Comparison of ENCODE assay signal across 14 mouse cellular contexts in the genomic region with DNA sequence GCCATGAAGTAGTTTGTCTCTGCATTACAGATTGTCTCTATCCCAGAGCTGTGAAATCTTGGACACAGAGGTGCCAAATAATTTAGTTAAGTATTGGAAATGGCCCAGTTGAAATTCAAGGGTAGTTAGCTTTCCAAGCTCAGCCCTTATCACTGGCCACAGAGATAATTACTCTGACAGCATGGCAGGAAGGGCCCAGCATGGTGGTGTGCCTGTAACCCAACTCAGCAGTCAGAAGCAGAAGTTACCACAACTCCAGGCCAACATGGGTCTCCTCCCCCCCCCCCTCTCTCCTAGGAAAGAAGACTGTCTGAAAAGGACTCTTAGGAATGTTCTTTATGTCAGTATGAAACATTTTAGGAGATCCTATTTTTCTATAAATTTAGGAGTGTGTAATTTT.
"Had no signal": no experiment of that assay in that cellular context is flagged by ENCODE, and none has a peak within 500 bp of the region (broad histone marks: within the 10 kb centered on the region; RNA-seq: fewer than 3 reads in every experiment).

No protein-coding gene starts in this region.

- ATAC-seq: midbrain, embryonic 13.5 days had no signal

- H3K9ac ChIP-seq: limb, embryonic 13.5 days; liver, embryonic 14.5 days; midbrain, embryonic 13.5 days; neural tube, embryonic 15.5 days had no signal

- H3K4me3 ChIP-seq: left cerebral cortex, adult 2 months; limb, embryonic 13.5 days; megakaryocyte, embryonic 14.5 days; midbrain, embryonic 13.5 days; myocyte; neural tube, embryonic 15.5 days had no signal

- H3K36me3 ChIP-seq: limb, embryonic 13.5 days; midbrain, embryonic 13.5 days; neural tube, embryonic 15.5 days had no signal

- H3K27me3 ChIP-seq: limb, embryonic 13.5 days; midbrain, embryonic 13.5 days; neural tube, embryonic 15.5 days had no signal

- H3K9me3 ChIP-seq: limb, embryonic 13.5 days; megakaryocyte, embryonic 14.5 days; midbrain, embryonic 13.5 days; neural tube, embryonic 15.5 days had no signal

- H3K27ac ChIP-seq: left cerebral cortex, adult 2 months; limb, embryonic 13.5 days; liver, embryonic 14.5 days; midbrain, embryonic 13.5 days; neural tube, embryonic 15.5 days had no signal

- H3K4me1 ChIP-seq: neural tube, embryonic 15.5 days had no signal

- H3K4me2 ChIP-seq: midbrain, embryonic 13.5 days; neural tube, embryonic 15.5 days had no signal

- DNase-seq: kidney, adult 2 months; kidney, postnatal 25 days; lung, adult 18-20 months; lung, postnatal 36 days; right cerebral cortex, postnatal 25 days; thymus, adult 18-20 months; thymus, postnatal 14 days had no signal
